Mouse (Mus musculus) forebrain, postnatal 0 days (tissue): ENCODE measurements around the gene Cox20. TPM values are rescaled to one million over a fixed set of nuclear protein-coding genes. Genes with fewer than 3 reads are reported as not detected.
A peak's percentile ranks its signal among the peaks of the same experiment; 100 is the strongest.
"Not testable (repeated sequence)": the region's sequence is repeated elsewhere in the genome, so short reads cannot be mapped to it uniquely, and the experiment has no call there.

Source experiments
- ATAC-seq: fragments of 200-750 bp; cut with Nextera tagmentation; 2 replicates; pipeline ENCODE4 v1.8.0; 2017; ENCODE audit warnings: mild to moderate bottlenecking, moderate library complexity
- DNase-seq: peaks from one replicate; pipeline ENCODE4 v3.0.0-alpha.2; 2015
- H3K27ac ChIP-seq: fragments of 300-500 bp; sonication (generic); 2 replicates; pipeline ENCODE4 v1.5.1; 2014; ENCODE audit warnings: low read depth, mild to moderate bottlenecking, antibody characterized with exemption, low read length, moderate library complexity, mixed read lengths
- H3K27me3 ChIP-seq: fragments of 300-500 bp; sonication (generic); 2 replicates; pipeline ENCODE4 v1.6.1; 2014; ENCODE audit warnings: mild to moderate bottlenecking, low read length, mixed read lengths; ENCODE audit not compliant: insufficient read depth
- H3K36me3 ChIP-seq: fragments of 300-500 bp; sonication (generic); 2 replicates; pipeline ENCODE4 v1.6.1; 2014; ENCODE audit warnings: mild to moderate bottlenecking, moderate library complexity; ENCODE audit not compliant: insufficient read depth
- H3K4me1 ChIP-seq: fragments of 300-500 bp; sonication (generic); 2 replicates; pipeline ENCODE4 v1.6.1; 2014; ENCODE audit warnings: antibody characterized with exemption; ENCODE audit not compliant: insufficient read depth
- H3K4me2 ChIP-seq: fragments of 300-500 bp; sonication (generic); 2 replicates; pipeline ENCODE4 v1.6.1; 2014; ENCODE audit warnings: low read depth, mild to moderate bottlenecking, moderate library complexity
- H3K4me3 ChIP-seq: fragments of 300-500 bp; sonication (generic); 2 replicates; pipeline ENCODE4 v1.5.1; 2014; ENCODE audit warnings: low read depth, low read length, mixed read lengths
- H3K9ac ChIP-seq: fragments of 300-500 bp; sonication (generic); 2 replicates; pipeline ENCODE4 v1.6.1; 2014; ENCODE audit warnings: mild to moderate bottlenecking
- H3K9me3 ChIP-seq: fragments of 300-500 bp; sonication (generic); 2 replicates; pipeline ENCODE4 v1.6.1; 2016; ENCODE audit warnings: low read length
- CTCF ChIP-seq: sonication (generic); IDR thresholded peaks from 2 replicates; pipeline ENCODE4 v1.5.1; 2016; ENCODE audit warnings: antibody characterized with exemption, control low read depth, low read depth
- WGBS: fragments of 180-500 bp; shearing (Covaris S2); extraction: QIAGEN DNeasy Blood & Tissue Kit; methylation state at CpG from one replicate; pipeline ENCODE4 v1.1.7; 2014; 5-methylcytosine and 5-hydroxymethylcytosine counted together
- polyA plus RNA-seq: library from polyadenylated mRNA; unstranded; fragments of >200 nt; fragmentation: Nextera tagmentation; extraction: Ambion mirVana; gene quantifications from 2 replicates; pipeline ENCODE4 v1.2.1, GENCODE M21; 2015
- total RNA-seq: library from RNA; depleted of rRNA; stranded (reverse); fragments of >200 nt; gene quantifications from 2 replicates; pipeline ENCODE4 v1.2.3, GENCODE M21; 2014; rRNA removed

The Cox20 gene
- total RNA-seq (46.3 and 54.9 TPM in 2 replicates), polyA plus RNA-seq (111 and 144 TPM in 2 replicates)

DNA sequence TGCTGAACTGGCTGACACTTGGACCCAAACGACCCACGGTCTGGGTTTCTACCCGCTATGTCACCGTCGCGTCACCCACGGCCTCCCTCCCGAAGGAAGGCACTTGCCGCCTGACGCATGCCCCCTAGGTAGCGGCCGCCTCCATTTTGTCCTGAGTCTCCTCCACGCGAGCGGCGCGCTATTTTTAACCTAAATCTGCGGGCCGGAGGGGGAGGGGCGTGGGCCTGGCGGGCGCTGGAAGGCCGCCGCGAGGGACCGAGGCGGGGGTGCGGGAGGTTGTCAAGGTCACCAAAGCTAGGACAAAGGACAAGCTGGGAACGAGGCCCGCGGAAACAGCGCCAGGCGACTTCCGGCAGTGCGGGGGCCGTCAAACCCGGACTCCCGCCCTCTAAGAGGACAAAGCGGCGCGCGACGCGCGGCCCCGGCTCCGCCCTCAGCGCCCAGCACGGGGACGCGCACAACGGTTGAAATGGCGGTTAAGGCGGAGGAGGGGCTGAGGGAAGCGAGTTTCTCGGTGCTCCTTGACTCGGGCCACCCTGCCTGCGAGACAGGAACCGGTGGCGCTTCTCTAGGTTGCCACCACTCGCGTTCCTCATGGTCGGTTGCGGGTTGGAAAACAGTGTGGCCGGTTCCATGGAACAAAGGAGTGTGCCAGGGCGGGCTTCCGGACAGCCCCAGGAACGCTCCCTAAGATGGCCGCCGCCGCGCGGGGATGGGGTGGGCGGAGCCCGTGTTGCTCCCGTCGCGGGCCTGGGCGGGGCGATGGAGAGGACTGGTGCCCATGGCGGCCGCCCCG lies at the start of gene Cox20:
Gene Cox20 (plus strand): TSS at position 742 of the 796 bp plus-strand sequence.
- TF ChIP-seq CTCF, result peak; percentile 25; the same call in 1 of the 2 replicates
- DNase-seq (peak; percentile 98), ATAC-seq (peak; percentile 93)
- Histone ChIP-seq H3K4me1 (peaks cover 22% of the 10 kb centered on the region), H3K27me3 (no peaks in the 10 kb centered on the region), H3K4me3 (peak within 1 kb of the TSS; percentile 62), H3K36me3 (peaks cover 27% of the 10 kb centered on the region), H3K4me2 (peak within 1 kb of the TSS; percentile 54), H3K27ac (peak within 1 kb of the TSS; percentile 100), H3K9me3 (no peaks in the 10 kb centered on the region), H3K9ac (peak within 1 kb of the TSS; percentile 98)
- WGBS, result 2% methylated on average over 81 of the region's 83 CpGs

GRCm38 (mm10) chr1:178270635-178271034 lies 48.3 kb upstream of the Cox20 start:
- no peak overlapping the region for H3K4me3 ChIP-seq
- no peaks in the 10 kb centered on the region for H3K36me3 ChIP-seq
- no peak overlapping the region for H3K9ac ChIP-seq
- H3K9me3 ChIP-seq, result no peaks in the 10 kb centered on the region
- H3K4me1 ChIP-seq, result no peaks in the 10 kb centered on the region
- 79% methylated on average over 6 of the region's 6 CpGs for WGBS
- H3K27ac ChIP-seq, result no peak overlapping the region
- ATAC-seq (no peak), DNase-seq (no peak)
- TF ChIP-seq CTCF, result no peak
- no peaks in the 10 kb centered on the region for H3K27me3 ChIP-seq
- H3K4me2 ChIP-seq, result no peak overlapping the region

DNA sequence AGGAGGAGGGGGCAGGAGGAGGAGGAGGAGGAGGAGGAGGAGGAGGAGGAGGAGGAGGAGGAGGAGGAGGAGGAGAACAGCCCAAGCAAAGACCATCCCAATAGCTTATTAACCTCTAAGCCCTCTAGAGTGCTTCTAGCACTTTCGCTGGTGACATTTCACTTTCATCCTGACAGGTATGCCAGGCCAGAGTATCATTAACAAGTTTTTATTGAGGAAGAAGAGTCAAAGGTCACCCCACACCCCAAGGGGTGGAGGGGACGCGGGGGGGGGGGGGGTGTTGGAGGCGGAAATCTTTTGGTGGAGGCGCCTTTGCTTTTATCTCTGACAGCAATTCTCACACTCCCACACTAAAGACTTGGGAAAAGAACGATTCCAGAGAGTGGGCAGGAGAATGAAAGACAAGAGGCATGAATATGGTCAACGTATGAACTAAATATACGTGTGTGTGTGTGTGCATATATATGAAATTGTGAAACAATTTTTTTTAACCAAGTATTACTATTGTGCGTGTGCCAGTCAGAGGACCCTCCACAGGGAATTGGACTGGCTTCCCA lies 43.7 kb upstream of the Cox20 start:
- peak overlapping the region; percentile 91 for H3K9ac ChIP-seq
- ATAC-seq (no peak), DNase-seq (no peak)
- H3K4me3 ChIP-seq, result peak overlapping the region; percentile 73
- H3K36me3 ChIP-seq, result no peaks in the 10 kb centered on the region
- 63% methylated on average over 9 of the region's 9 CpGs for WGBS
- no peak for TF ChIP-seq CTCF
- H3K27ac ChIP-seq, result peak overlapping the region; percentile 97
- no peaks in the 10 kb centered on the region for H3K27me3 ChIP-seq
- no peaks in the 10 kb centered on the region for H3K9me3 ChIP-seq
- peak overlapping the region; percentile 74 for H3K4me2 ChIP-seq
- 0 out of 2 replicates have a peak, but pooled peaks cover 4% of the 10 kb centered on the region for H3K4me1 ChIP-seq

- no peak for TF ChIP-seq CTCF
- Histone ChIP-seq H3K9ac (peak overlapping the region; percentile 91), H3K9me3 (no peaks in the 10 kb centered on the region), H3K4me1 (0 out of 2 replicates have a peak, but pooled peaks cover 4% of the 10 kb centered on the region), H3K36me3 (no peaks in the 10 kb centered on the region), H3K4me3 (peak overlapping the region; percentile 73), H3K27ac (peak overlapping the region; percentile 97), H3K4me2 (peak overlapping the region; percentile 74), H3K27me3 (no peaks in the 10 kb centered on the region)
- DNase-seq (no peak), ATAC-seq (peak; percentile 16)
- WGBS, result 8% methylated on average over 11 of the region's 11 CpGs
Observed at GRCm38 (mm10) chr1:178275738-178276053, 43.2 kb upstream of the Cox20 start.

DNA sequence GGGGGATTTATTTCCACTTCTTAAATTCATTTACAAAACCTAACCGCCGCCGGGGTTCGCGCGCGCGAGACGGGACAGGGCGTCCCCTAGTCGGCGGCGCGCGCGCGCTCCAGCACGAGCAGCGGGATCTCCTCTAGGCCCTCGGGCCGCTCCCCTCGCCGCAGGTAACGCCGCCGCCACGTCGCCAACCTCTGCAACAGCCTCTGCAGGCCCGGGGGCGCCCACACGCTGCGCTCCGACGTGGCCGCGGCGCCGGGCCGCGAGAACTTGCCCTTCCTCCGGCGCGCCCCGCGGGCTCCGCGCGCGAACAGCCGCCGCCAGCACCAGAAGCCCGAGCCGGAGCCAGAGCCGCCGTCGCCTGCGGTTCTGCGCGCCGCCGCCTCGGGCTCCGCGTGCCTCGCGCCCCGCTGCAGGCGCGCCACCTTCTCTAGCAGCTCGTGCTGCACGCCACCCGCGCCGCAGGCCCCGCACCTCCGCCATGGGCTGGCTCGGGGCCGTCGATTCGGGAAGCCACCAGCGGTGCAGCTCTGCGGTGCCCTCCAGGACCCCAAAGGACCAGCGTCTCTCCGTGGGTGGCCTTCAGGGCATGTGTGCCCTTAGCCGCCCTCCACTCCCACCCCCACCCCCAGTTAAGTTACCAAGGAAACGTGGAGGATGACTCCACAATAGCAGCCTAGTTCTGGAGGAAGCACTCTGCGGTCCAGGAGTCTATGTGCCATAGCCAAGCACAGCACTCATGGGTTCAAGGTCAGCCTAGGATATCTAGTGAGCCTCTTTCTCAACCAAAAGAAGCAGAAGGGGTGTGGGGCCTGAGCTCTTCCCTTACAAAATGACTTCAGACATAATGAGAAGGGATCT lies 42.6 kb upstream of the Cox20 start:
- Histone ChIP-seq H3K4me2 (peak overlapping the region; percentile 74), H3K27ac (peak overlapping the region; percentile 97), H3K27me3 (no peaks in the 10 kb centered on the region), H3K36me3 (no peaks in the 10 kb centered on the region), H3K4me1 (0 out of 2 replicates have a peak, but pooled peaks cover 4% of the 10 kb centered on the region), H3K9me3 (no peaks in the 10 kb centered on the region), H3K9ac (peak overlapping the region; percentile 91), H3K4me3 (peak overlapping the region; percentile 73)
- WGBS, result under 1% methylated on average over 71 of the region's 87 CpGs
- DNase-seq (peak; percentile 93), ATAC-seq (peak; percentile 97)
- no peak; the same call in 1 of the 2 replicates for TF ChIP-seq CTCF

- not testable (repeated sequence) for DNase-seq
- WGBS, result 82% methylated on average over 3 of the region's 3 CpGs
Observed at GRCm38 (mm10) chr1:178283314-178283713, 35.6 kb upstream of the Cox20 start.

More at GRCm38 (mm10) chr1:178283314-178283713, 35.6 kb upstream of the Cox20 start:
- not testable (repeated sequence) for H3K27ac ChIP-seq, H3K4me2 ChIP-seq, H3K4me3 ChIP-seq, H3K27me3 ChIP-seq, H3K9ac ChIP-seq, H3K4me1 ChIP-seq, H3K9me3 ChIP-seq, H3K36me3 ChIP-seq, ATAC-seq
